26 mouse cellular contexts compared by ENCODE assay signal in genomic region chr7:35794145-35794664, GRCm38 (mm10). TPM values are rescaled to one million over a fixed set of nuclear protein-coding genes. Genes with fewer than 3 reads are reported as not detected.
DNase-seq lines count a peak whose midpoint lies in the region; ATAC-seq and TF ChIP-seq lines count a peak whose summit lies in the region.
"Had no signal": no experiment of that assay in that cellular context is flagged by ENCODE, and none has a peak within 500 bp of the region (broad histone marks: within the 10 kb centered on the region; RNA-seq: fewer than 3 reads in every experiment).

No protein-coding gene starts in this region.

- H3K27me3 ChIP-seq in heart, embryonic 12.5 days (replicated peaks): no peaks in the 10 kb centered on the region
- H3K27me3 ChIP-seq in midbrain, embryonic 13.5 days: no peaks in the 10 kb centered on the region
- H3K27me3 ChIP-seq in midbrain, postnatal 0 days (ENCODE audit: insufficient read depth, low read length): no peaks in the 10 kb centered on the region
- H3K27me3 ChIP-seq in liver, embryonic 13.5 days: no peaks in the 10 kb centered on the region
- H3K27me3 ChIP-seq: embryonic facial prominence, embryonic 12.5 days; embryonic facial prominence, embryonic 15.5 days; forebrain, embryonic 12.5 days; forebrain, embryonic 15.5 days; heart, embryonic 15.5 days; hindbrain, embryonic 13.5 days had no signal

- H3K4me2 ChIP-seq in heart, embryonic 12.5 days: no peak overlapping the region
- H3K4me2 ChIP-seq in midbrain, embryonic 13.5 days (replicated peaks): no peak overlapping the region
- no peak overlapping the region for H3K4me2 ChIP-seq in midbrain, postnatal 0 days (ENCODE audit: low read depth, low read length, poor library complexity, severe bottlenecking)
- no peak overlapping the region for H3K4me2 ChIP-seq in liver, embryonic 13.5 days
- H3K4me2 ChIP-seq: embryonic facial prominence, embryonic 12.5 days; embryonic facial prominence, embryonic 15.5 days; forebrain, embryonic 12.5 days; forebrain, embryonic 15.5 days; heart, embryonic 11.5 days; heart, embryonic 15.5 days; hindbrain, embryonic 13.5 days had no signal

- peak; percentile 37; the same call in 1 of the 2 replicates for ATAC-seq in heart, embryonic 12.5 days (ENCODE audit: insufficient number of reproducible peaks, low FRiP score)
- ATAC-seq in midbrain, embryonic 13.5 days: no peak
- ATAC-seq in midbrain, postnatal 0 days (ENCODE audit: low FRiP score): no peak
- ATAC-seq in liver, embryonic 13.5 days (ENCODE audit: low read depth): 0 out of 2 replicates have a peak, but pooled peaks have one; percentile 35
- ATAC-seq: forebrain, embryonic 15.5 days; hindbrain, embryonic 16.5 days; inflammation-experienced regulatory T-cells, adult 6 months had no signal

- no peak overlapping the region for H3K27ac ChIP-seq in heart, embryonic 12.5 days (ENCODE audit: poor library complexity, severe bottlenecking)
- H3K27ac ChIP-seq in midbrain, embryonic 13.5 days: no peak overlapping the region
- no peak overlapping the region for H3K27ac ChIP-seq in midbrain, postnatal 0 days (ENCODE audit: low read depth, low read length)
- no peak overlapping the region for H3K27ac ChIP-seq in liver, embryonic 13.5 days
- H3K27ac ChIP-seq: embryonic facial prominence, embryonic 12.5 days; embryonic facial prominence, embryonic 15.5 days; forebrain, embryonic 12.5 days; forebrain, embryonic 15.5 days; heart, embryonic 15.5 days; hindbrain, embryonic 10.5 days; hindbrain, embryonic 13.5 days had no signal

- H3K9ac ChIP-seq in heart, embryonic 12.5 days: no peak overlapping the region
- H3K9ac ChIP-seq in midbrain, embryonic 13.5 days (replicated peaks): 0 out of 2 replicates have a peak overlapping the region, but pooled peaks have one; percentile 19
- no peak overlapping the region for H3K9ac ChIP-seq in midbrain, postnatal 0 days (replicated peaks; ENCODE audit: low read length, poor library complexity, severe bottlenecking)
- no peak overlapping the region for H3K9ac ChIP-seq in liver, embryonic 13.5 days
- H3K9ac ChIP-seq: embryonic facial prominence, embryonic 12.5 days; embryonic facial prominence, embryonic 15.5 days; forebrain, embryonic 12.5 days; forebrain, embryonic 15.5 days; heart, embryonic 15.5 days; hindbrain, embryonic 13.5 days had no signal

- TF ChIP-seq CTCF in midbrain, postnatal 0 days (IDR thresholded peaks at IDR 0.05): no peak

- no peak for DNase-seq in heart, adult 11 months
- no peak for DNase-seq in midbrain, postnatal 0 days (ENCODE audit: low spot score)
- no peak for DNase-seq in liver, embryonic 13.5 days
- DNase-seq in frontal cortex, postnatal 10 days (ENCODE audit: low spot score in 2 of 2): no peak
- DNase-seq: adrenal gland, adult 2 months; adrenal gland, postnatal 14 days; cerebellum, adult 11 months; cerebellum, adult 2 months; cerebellum, adult 9-11 months; cerebellum, postnatal 25 days; gastrocnemius, postnatal 10 days; gastrocnemius, postnatal 36 days; heart, postnatal 10 days; heart, postnatal 36 days had no signal

- H3K9me3 ChIP-seq in heart, embryonic 12.5 days (replicated peaks): no peaks in the 10 kb centered on the region
- no peaks in the 10 kb centered on the region for H3K9me3 ChIP-seq in midbrain, embryonic 13.5 days
- no peaks in the 10 kb centered on the region for H3K9me3 ChIP-seq in midbrain, postnatal 0 days (ENCODE audit: low read length)
- H3K9me3 ChIP-seq in liver, embryonic 13.5 days (replicated peaks): no peaks in the 10 kb centered on the region
- H3K9me3 ChIP-seq: embryonic facial prominence, embryonic 12.5 days; embryonic facial prominence, embryonic 15.5 days; forebrain, embryonic 12.5 days; forebrain, embryonic 15.5 days; heart, embryonic 15.5 days; hindbrain, embryonic 10.5 days; hindbrain, embryonic 13.5 days had no signal

- H3K4me3 ChIP-seq in heart, embryonic 12.5 days: no peak overlapping the region
- no peak overlapping the region for H3K4me3 ChIP-seq in midbrain, embryonic 13.5 days (replicated peaks)
- no peak overlapping the region for H3K4me3 ChIP-seq in midbrain, postnatal 0 days (ENCODE audit: low read depth, low read length)
- no peak overlapping the region for H3K4me3 ChIP-seq in liver, embryonic 13.5 days (replicated peaks)
- H3K4me3 ChIP-seq: embryonic facial prominence, embryonic 12.5 days; embryonic facial prominence, embryonic 15.5 days; forebrain, embryonic 12.5 days; forebrain, embryonic 15.5 days; heart, embryonic 15.5 days; hindbrain, embryonic 10.5 days; hindbrain, embryonic 13.5 days had no signal

- H3K36me3 ChIP-seq in heart, embryonic 12.5 days: peaks cover 80% of the 10 kb centered on the region
- peaks cover 95% of the 10 kb centered on the region for H3K36me3 ChIP-seq in midbrain, embryonic 13.5 days
- H3K36me3 ChIP-seq in midbrain, postnatal 0 days (ENCODE audit: insufficient read depth, low read length): peaks cover 55% of the 10 kb centered on the region
- H3K36me3 ChIP-seq in liver, embryonic 13.5 days: peaks cover 90% of the 10 kb centered on the region

- WGBS in heart, embryonic 12.5 days: 64% methylated on average over 12 of the region's 12 CpGs
- WGBS in midbrain, embryonic 13.5 days: 89% methylated on average over 12 of the region's 12 CpGs
- WGBS in midbrain, postnatal 0 days: 87% methylated on average over 12 of the region's 12 CpGs
- 47% methylated on average over 12 of the region's 12 CpGs for WGBS in liver, embryonic 13.5 days (ENCODE audit: insufficient replicate concordance)

- H3K4me1 ChIP-seq in heart, embryonic 12.5 days (replicated peaks): peaks cover 14% of the 10 kb centered on the region
- peaks cover 11% of the 10 kb centered on the region; the same call in 1 of the 2 replicates for H3K4me1 ChIP-seq in midbrain, embryonic 13.5 days (replicated peaks)
- no peaks in the 10 kb centered on the region for H3K4me1 ChIP-seq in midbrain, postnatal 0 days (ENCODE audit: insufficient read depth, low read length)
- peaks cover 54% of the 10 kb centered on the region for H3K4me1 ChIP-seq in liver, embryonic 13.5 days (replicated peaks)
- H3K4me1 ChIP-seq: forebrain, embryonic 12.5 days; hindbrain, embryonic 10.5 days had no signal

RNA-seq across cellular contexts. Expression of gene Zfp507, which starts 8.6 kb away (rescaled TPM):
- polyA plus RNA-seq in heart, embryonic 12.5 days (2016; fragmentation: Nextera tagmentation; extraction: Ambion mirVana): 15.0 and 17.6 TPM in 2 replicates
- polyA plus RNA-seq in midbrain, embryonic 13.5 days (2015; fragmentation: Nextera tagmentation; extraction: Ambion mirVana): 15.2 and 18.3 TPM in 2 replicates
- total RNA-seq in midbrain, postnatal 0 days (2014; rRNA removed): 20.8 and 21.2 TPM in 2 replicates
- 8.1 and 9.0 TPM in 2 replicates for polyA plus RNA-seq in midbrain, postnatal 0 days (2015; fragmentation: Nextera tagmentation; extraction: Ambion mirVana)
- polyA plus RNA-seq in liver, embryonic 13.5 days (2015; fragmentation: Nextera tagmentation; extraction: Ambion mirVana): 4.6 and 6.3 TPM in 2 replicates

RNA-seq across cellular contexts. Expression of gene Dpy19l3, which starts 40.0 kb away (rescaled TPM):
- 12.2 and 14.2 TPM in 2 replicates for polyA plus RNA-seq in heart, embryonic 12.5 days (2016; fragmentation: Nextera tagmentation; extraction: Ambion mirVana)
- 37.2 and 42.7 TPM in 2 replicates for polyA plus RNA-seq in midbrain, embryonic 13.5 days (2015; fragmentation: Nextera tagmentation; extraction: Ambion mirVana)
- total RNA-seq in midbrain, postnatal 0 days (2014; rRNA removed): 26.9 and 52.7 TPM in 2 replicates
- polyA plus RNA-seq in midbrain, postnatal 0 days (2015; fragmentation: Nextera tagmentation; extraction: Ambion mirVana): 33.9 and 36.9 TPM in 2 replicates
- 6.6 and 10.2 TPM in 2 replicates for polyA plus RNA-seq in liver, embryonic 13.5 days (2015; fragmentation: Nextera tagmentation; extraction: Ambion mirVana)

Comparison
In these comparisons a context has a peak if more than half of its experiments do, and no peak if none do; other contexts are left out.
1. ATAC-seq: peak in heart, embryonic 12.5 days (single experiment) and liver, embryonic 13.5 days (single experiment); none in midbrain, embryonic 13.5 days (single experiment) and midbrain, postnatal 0 days (single experiment).